Mouse (Mus musculus): Measurements from ENCODE around the gene Vip.

DNA sequence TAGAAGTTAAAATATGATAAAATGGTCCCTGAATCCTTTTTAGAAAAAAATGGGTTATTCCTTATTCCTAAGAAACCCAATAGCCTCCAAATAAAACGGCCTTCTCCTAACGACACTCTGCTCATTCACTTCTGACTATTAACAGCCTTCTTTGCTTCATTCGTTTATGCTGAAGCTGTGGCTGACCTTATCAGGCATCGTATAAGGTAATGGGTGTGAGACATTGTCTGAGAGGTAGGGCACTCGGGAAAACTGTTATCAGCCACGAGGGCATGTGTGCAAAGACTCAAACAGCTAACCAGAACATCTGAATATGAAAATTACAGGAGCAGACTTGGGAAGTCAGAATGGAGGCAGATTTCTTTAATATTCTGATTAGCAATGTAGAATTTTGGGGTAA lies 42.5 kb upstream of the Vip start:
- TF ChIP-seq POLR2A (IDR thresholded peaks at IDR 0.05; ENCODE audit: control insufficient read depth in 1 of 2, insufficient read depth in 1 of 2, low read depth in 1 of 2, low read length in 2 of 2, poor library complexity in 1 of 2) (no peak), GATA1 (IDR thresholded peaks at IDR 0.05; ENCODE audit: low read depth, low read length) (no peak)

Data from MEL (cell line).